Mouse (Mus musculus): Measurements from ENCODE around the gene Plxnb2.

DNA sequence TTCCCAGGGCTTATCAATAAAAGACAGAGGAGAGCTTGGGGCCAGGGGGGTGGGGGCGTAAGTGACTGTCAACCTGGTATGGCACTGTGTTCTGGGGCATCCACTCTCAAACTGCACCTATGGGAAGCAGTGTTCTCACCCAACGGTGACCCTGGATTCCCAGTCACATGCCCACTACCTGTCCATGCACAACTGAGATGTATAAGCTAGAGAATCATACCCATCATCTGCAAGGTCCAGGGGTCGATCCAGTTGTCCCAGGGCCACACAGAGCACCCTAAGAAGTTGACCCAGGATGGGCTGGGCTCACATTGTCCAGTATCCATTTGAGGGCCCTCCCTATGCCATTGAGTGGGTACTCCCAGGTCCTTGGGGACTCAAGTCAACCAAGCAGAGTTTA, 56.3 kb downstream of the Plxnb2 start:
- TF ChIP-seq GATA1 (IDR thresholded peaks at IDR 0.05; ENCODE audit: low read length) (no peak), TAL1 (IDR thresholded peaks at IDR 0.05; ENCODE audit: low read length) (no peak)

All from erythroblast, embryonic 14.5 days (primary cell).